Mouse (Mus musculus) ES-Bruce4 (cell line): ENCODE results near the gene Kalrn. TPM values are rescaled to one million over a fixed set of nuclear protein-coding genes. Genes with fewer than 3 reads are reported as not detected.

Source experiments
- H3K27ac ChIP-seq: 2 replicates; pipeline ENCODE4 v1.5.1; 2012; ENCODE audit warnings: low read length, inconsistent platforms; ENCODE audit not compliant: insufficient read depth
- H3K27me3 ChIP-seq: 2 replicates; pipeline ENCODE4 v1.6.1; 2012; ENCODE audit warnings: mild to moderate bottlenecking, low read length, inconsistent platforms; ENCODE audit not compliant: control insufficient read depth, poor library complexity, insufficient read depth, severe bottlenecking
- H3K36me3 ChIP-seq: 2 replicates; pipeline ENCODE4 v1.6.1; 2012; ENCODE audit warnings: inconsistent platforms, mild to moderate bottlenecking, low read length, moderate library complexity; ENCODE audit not compliant: control insufficient read depth, poor library complexity, insufficient read depth, severe bottlenecking
- H3K4me1 ChIP-seq: one replicate; pipeline ENCODE4 v1.8.1; 2011; ENCODE audit warnings: low read length; ENCODE audit not compliant: control insufficient read depth, insufficient read depth
- H3K4me3 ChIP-seq: 2 replicates; pipeline ENCODE4 v1.5.1; 2011; ENCODE audit warnings: low read depth, mild to moderate bottlenecking, low read length
- H3K9ac ChIP-seq: 2 replicates; pipeline ENCODE4 v1.6.1; 2012; ENCODE audit warnings: low read depth, mild to moderate bottlenecking, inconsistent platforms; ENCODE audit not compliant: poor library complexity, severe bottlenecking
- H3K9me3 ChIP-seq: replicated peaks from 2 replicates; pipeline ENCODE4 v1.6.1; 2012; ENCODE audit warnings: mild to moderate bottlenecking, low read length, inconsistent platforms; ENCODE audit not compliant: control insufficient read depth, poor library complexity, insufficient read depth, severe bottlenecking
- CTCF ChIP-seq: IDR thresholded peaks from one replicate; pipeline ENCODE4 v1.8.1; 2011; ENCODE audit warnings: low read depth, low read length
- EP300 ChIP-seq: IDR thresholded peaks from 2 replicates; pipeline ENCODE4 v1.6.1; 2011; ENCODE audit warnings: low read depth, low read length; ENCODE audit not compliant: insufficient read depth
- POLR2A ChIP-seq: IDR thresholded peaks from one replicate; pipeline ENCODE4 v1.8.1; 2011; ENCODE audit warnings: low read length; ENCODE audit not compliant: insufficient read depth
- polyA plus RNA-seq: library from polyadenylated mRNA; stranded (reverse); fragments of >200 nt; gene quantifications from 2 replicates; pipeline ENCODE4 v1.2.4, GENCODE M21; 2011; ENCODE audit warnings: low read depth; ENCODE audit not compliant: missing spikeins, insufficient read depth, insufficient read length

The Kalrn gene
- polyA plus RNA-seq, 1 experiment, result 8.2 TPM

GRCm38 (mm10) chr16:34099795-34100194, 473.5 kb downstream of the Kalrn start:
- Histone ChIP-seq H3K4me1 (no peaks in the 10 kb centered on the region), H3K27ac (no peak overlapping the region), H3K9ac (no peak overlapping the region), H3K4me3 (no peak overlapping the region), H3K27me3 (no peaks in the 10 kb centered on the region), H3K9me3 (no peaks in the 10 kb centered on the region), H3K36me3 (no peaks in the 10 kb centered on the region)
- TF ChIP-seq POLR2A (no peak), CTCF (no peak), EP300 (no peak)

GRCm38 (mm10) chr16:34095548-34096141, 477.7 kb downstream of the Kalrn start:
- H3K36me3 ChIP-seq, result no peaks in the 10 kb centered on the region
- H3K27ac ChIP-seq, result no peak overlapping the region
- H3K4me1 ChIP-seq, result no peaks in the 10 kb centered on the region
- H3K9ac ChIP-seq, result peak overlapping the region; percentile 53
- H3K4me3 ChIP-seq, result peak overlapping the region; percentile 65
- no peaks in the 10 kb centered on the region for H3K27me3 ChIP-seq
- H3K9me3 ChIP-seq, result no peaks in the 10 kb centered on the region
- TF ChIP-seq EP300 (no peak), CTCF (no peak), POLR2A (no peak)

- Histone ChIP-seq H3K4me3 (peak overlapping the region; percentile 65), H3K9me3 (no peaks in the 10 kb centered on the region), H3K27ac (no peak overlapping the region), H3K9ac (peak overlapping the region; percentile 53; the same call in 1 of the 2 replicates), H3K27me3 (no peaks in the 10 kb centered on the region), H3K36me3 (no peaks in the 10 kb centered on the region), H3K4me1 (no peaks in the 10 kb centered on the region)
- TF ChIP-seq EP300 (no peak), CTCF (no peak), POLR2A (no peak)
Observed at GRCm38 (mm10) chr16:34095093-34095465, 478.3 kb downstream of the Kalrn start.

GRCm38 (mm10) chr16:34094446-34095092, 478.8 kb downstream of the Kalrn start:
- H3K27me3 ChIP-seq, result no peaks in the 10 kb centered on the region
- H3K27ac ChIP-seq, result no peak overlapping the region
- no peak overlapping the region for H3K9ac ChIP-seq
- no peaks in the 10 kb centered on the region for H3K4me1 ChIP-seq
- peak overlapping the region; percentile 51 for H3K4me3 ChIP-seq
- H3K36me3 ChIP-seq, result no peaks in the 10 kb centered on the region
- no peaks in the 10 kb centered on the region for H3K9me3 ChIP-seq
- TF ChIP-seq POLR2A (no peak), CTCF (no peak), EP300 (no peak)

GRCm38 (mm10) chr16:34093734-34094445, 479.4 kb downstream of the Kalrn start:
- no peaks in the 10 kb centered on the region for H3K9me3 ChIP-seq
- no peaks in the 10 kb centered on the region for H3K27me3 ChIP-seq
- no peaks in the 10 kb centered on the region for H3K36me3 ChIP-seq
- H3K4me3 ChIP-seq, result peak overlapping the region; percentile 51
- TF ChIP-seq POLR2A (no peak), CTCF (no peak), EP300 (no peak)
- no peak overlapping the region for H3K27ac ChIP-seq
- no peaks in the 10 kb centered on the region for H3K4me1 ChIP-seq
- H3K9ac ChIP-seq, result no peak overlapping the region

GRCm38 (mm10) chr16:34089528-34090095, 483.7 kb downstream of the Kalrn start:
- Histone ChIP-seq H3K4me3 (no peak overlapping the region), H3K36me3 (no peaks in the 10 kb centered on the region), H3K9me3 (no peaks in the 10 kb centered on the region), H3K4me1 (no peaks in the 10 kb centered on the region), H3K9ac (no peak overlapping the region), H3K27me3 (no peaks in the 10 kb centered on the region), H3K27ac (no peak overlapping the region)
- no peak for TF ChIP-seq EP300
- TF ChIP-seq CTCF, result no peak
- no peak for TF ChIP-seq POLR2A
